Mouse (Mus musculus) spleen, adult 2 months (tissue): ENCODE data around the gene Dab2.

Experiments
- CTCF ChIP-seq: fragments of 200-500 bp; IDR thresholded peaks from 2 replicates; pipeline ENCODE4 v1.5.1; 2011; ENCODE audit warnings: mild to moderate bottlenecking, inconsistent platforms; ENCODE audit not compliant: insufficient read depth, insufficient read length, insufficient replicate concordance; ENCODE audit errors: extremely low read depth
- POLR2A ChIP-seq: fragments of 200-500 bp; IDR thresholded peaks from 2 replicates; pipeline ENCODE4 v1.6.1; 2011; ENCODE audit warnings: low read depth, low read length, inconsistent platforms

GRCm38 (mm10) chr15:6299554-6299953, at the start of gene Dab2:
- TF ChIP-seq CTCF: no peak
- TF ChIP-seq POLR2A: no peak
